Mouse (Mus musculus) cerebellum, postnatal 36 days (tissue): ENCODE measurements around the gene Gtf2e1.

Experiments used
- DNase-seq, 2 experiments: peaks; one replicate each; pipeline ENCODE4 v3.0.0; 2021 to 2022; ENCODE audit warnings: mixed read lengths in 2 of 2

The Gtf2e1 gene

GRCm38 (mm10) chr16:37472620-37473312, 66.8 kb downstream of the Gtf2e1 start:
- peak; percentile 36 to 51 for DNase-seq

GRCm38 (mm10) chr16:37469595-37469994, 70.0 kb downstream of the Gtf2e1 start:
- DNase-seq, result no peak

- peak; percentile 84 to 90 for DNase-seq
These were observed 75.6 kb downstream of the Gtf2e1 start for GRCm38 (mm10) chr16:37463981-37464380.

GRCm38 (mm10) chr16:37462886-37463285, 76.7 kb downstream of the Gtf2e1 start:
- no peak for DNase-seq

GRCm38 (mm10) chr16:37461601-37462000, 78.0 kb downstream of the Gtf2e1 start:
- no peak for DNase-seq
